Mouse (Mus musculus): Measurements from ENCODE around the gene Ccdc40. TPM values are rescaled to one million over a fixed set of nuclear protein-coding genes. Genes with fewer than 3 reads are reported as not detected.
A peak's percentile ranks its signal among the peaks of the same experiment; 100 is the strongest.

Ccdc40 gene
- polyA plus RNA-seq, 1 experiment from 2014 or later, result 12.0 TPM

DNA sequence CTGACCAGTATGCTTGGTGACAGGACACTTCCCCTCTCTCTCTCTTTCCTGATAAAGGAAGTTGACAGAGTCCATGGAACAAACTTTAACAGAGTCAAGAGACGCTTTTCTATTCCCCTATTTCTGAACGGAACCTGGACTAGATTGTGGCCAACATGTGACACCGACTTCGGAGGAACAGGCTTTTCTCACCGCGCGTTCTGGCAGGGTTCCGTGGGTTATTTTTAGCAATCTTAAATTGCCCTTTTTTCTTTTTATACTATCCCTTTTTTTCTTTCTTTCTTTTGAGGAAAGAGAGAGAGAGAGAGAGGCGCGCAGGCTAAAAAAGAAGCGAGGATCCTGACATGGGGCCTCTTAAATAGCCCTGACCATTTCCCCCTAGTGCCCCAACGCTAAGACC lies 781 bp upstream of the Ccdc40 start:
- WGBS, result 3% methylated on average over 12 of the region's 12 CpGs
- Histone ChIP-seq H3K4me3 (ENCODE audit: low read depth, low read length) (peak overlapping the region; percentile 81), H3K36me3 (ENCODE audit: control insufficient read depth, insufficient read depth, low read length) (no peaks in the 10 kb centered on the region)

DNA sequence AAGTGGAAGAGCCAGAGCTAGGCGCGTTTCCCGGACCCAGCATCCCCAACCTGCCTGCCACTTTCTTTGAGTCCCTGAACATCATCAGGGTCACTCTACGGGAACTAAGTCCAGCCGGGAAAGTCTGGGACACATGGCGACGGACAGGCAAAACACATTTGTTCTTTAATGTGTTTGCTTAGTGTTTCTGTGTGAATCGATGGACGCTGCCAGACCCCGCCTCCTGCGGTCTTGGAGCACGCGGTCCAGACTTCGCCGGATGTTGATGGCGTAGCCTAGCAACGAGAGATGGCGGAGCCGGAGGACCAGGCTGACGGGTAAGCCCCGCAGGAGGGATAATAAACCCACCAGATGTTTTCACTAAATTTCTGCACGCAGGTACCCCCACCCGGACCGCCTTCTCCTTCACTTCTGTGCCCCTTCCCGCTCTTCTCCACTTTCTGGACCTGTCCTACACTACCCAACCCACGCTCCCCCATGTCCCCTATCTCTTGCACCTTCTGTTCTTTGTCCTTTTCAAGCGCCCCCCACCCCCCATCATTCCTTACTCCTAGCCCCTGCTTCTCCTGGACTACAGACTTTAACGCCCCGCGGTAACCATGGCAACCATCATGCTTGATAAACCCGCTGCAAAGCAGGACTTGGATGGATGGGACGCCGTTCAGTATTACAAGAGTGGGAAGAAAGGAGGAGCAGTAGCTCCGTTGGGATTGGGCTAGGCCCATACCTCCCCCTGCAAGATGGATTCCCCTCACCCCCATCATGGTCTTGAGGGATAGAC lies 664 bp downstream of the Ccdc40 start:
- Histone ChIP-seq H3K27ac (ENCODE audit: low read depth, low read length) (peak overlapping the region; percentile 85), H3K27me3 (ENCODE audit: control insufficient read depth, insufficient read depth, low read length) (no peaks in the 10 kb centered on the region), H3K9me3 (ENCODE audit: control insufficient read depth, low read length) (no peaks in the 10 kb centered on the region), H3K4me2 (ENCODE audit: low read depth, low read length) (peak overlapping the region; percentile 85), H3K36me3 (ENCODE audit: control insufficient read depth, insufficient read depth, low read length) (no peaks in the 10 kb centered on the region), H3K4me3 (ENCODE audit: low read depth, low read length) (peak overlapping the region; percentile 81), H3K4me1 (ENCODE audit: control insufficient read depth, insufficient read depth, low read length) (peaks cover 39% of the 10 kb centered on the region), H3K9ac (replicated peaks; ENCODE audit: low read depth, low read length) (peak overlapping the region; percentile 9)
- WGBS, result 1% methylated on average over 34 of the region's 34 CpGs
- ATAC-seq (ENCODE audit: low read depth), result peak; percentile 93

More for the DNA sequence above, 781 bp upstream of the Ccdc40 start:
- ATAC-seq (ENCODE audit: low read depth), result no peak
- peak overlapping the region; percentile 84 for H3K9ac ChIP-seq (replicated peaks; ENCODE audit: low read depth, low read length)
- peak overlapping the region; percentile 85 for H3K4me2 ChIP-seq (ENCODE audit: low read depth, low read length)
- H3K27ac ChIP-seq (ENCODE audit: low read depth, low read length), result peak overlapping the region; percentile 85
- no peaks in the 10 kb centered on the region for H3K9me3 ChIP-seq (ENCODE audit: control insufficient read depth, low read length)
- no peaks in the 10 kb centered on the region for H3K27me3 ChIP-seq (ENCODE audit: control insufficient read depth, insufficient read depth, low read length)
- H3K4me1 ChIP-seq (ENCODE audit: control insufficient read depth, insufficient read depth, low read length), result peaks cover 51% of the 10 kb centered on the region

DNA sequence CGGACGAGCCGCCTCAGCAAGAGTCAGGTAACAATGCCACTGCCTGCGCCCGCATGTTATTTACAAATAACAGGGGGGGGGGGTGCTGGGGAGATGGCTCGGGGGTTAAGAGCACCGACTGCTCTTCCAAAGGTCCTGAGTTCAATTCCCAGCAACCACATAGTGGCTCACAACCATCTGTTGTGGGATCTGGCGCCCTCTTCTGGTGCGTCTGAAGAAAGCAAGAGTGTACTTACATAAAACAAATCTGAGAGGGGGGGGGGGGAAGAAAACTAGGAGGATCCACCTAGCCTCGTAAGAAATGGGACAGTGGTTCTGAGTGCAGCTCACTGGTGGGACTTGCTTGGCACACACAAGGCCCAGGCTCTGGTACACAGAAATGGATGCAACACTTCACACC lies 6.4 kb downstream of the Ccdc40 start:
- Histone ChIP-seq H3K4me3 (ENCODE audit: low read depth, low read length) (no peak overlapping the region), H3K4me2 (ENCODE audit: low read depth, low read length) (no peak overlapping the region), H3K36me3 (ENCODE audit: control insufficient read depth, insufficient read depth, low read length) (no peaks in the 10 kb centered on the region), H3K9ac (replicated peaks; ENCODE audit: low read depth, low read length) (no peak overlapping the region), H3K9me3 (ENCODE audit: control insufficient read depth, low read length) (no peaks in the 10 kb centered on the region), H3K27ac (ENCODE audit: low read depth, low read length) (no peak overlapping the region), H3K27me3 (ENCODE audit: control insufficient read depth, insufficient read depth, low read length) (no peaks in the 10 kb centered on the region), H3K4me1 (ENCODE audit: control insufficient read depth, insufficient read depth, low read length) (peaks cover 19% of the 10 kb centered on the region)
- no peak for ATAC-seq (ENCODE audit: low read depth)
- WGBS, result over 99% methylated on average over 10 of the region's 10 CpGs

DNA sequence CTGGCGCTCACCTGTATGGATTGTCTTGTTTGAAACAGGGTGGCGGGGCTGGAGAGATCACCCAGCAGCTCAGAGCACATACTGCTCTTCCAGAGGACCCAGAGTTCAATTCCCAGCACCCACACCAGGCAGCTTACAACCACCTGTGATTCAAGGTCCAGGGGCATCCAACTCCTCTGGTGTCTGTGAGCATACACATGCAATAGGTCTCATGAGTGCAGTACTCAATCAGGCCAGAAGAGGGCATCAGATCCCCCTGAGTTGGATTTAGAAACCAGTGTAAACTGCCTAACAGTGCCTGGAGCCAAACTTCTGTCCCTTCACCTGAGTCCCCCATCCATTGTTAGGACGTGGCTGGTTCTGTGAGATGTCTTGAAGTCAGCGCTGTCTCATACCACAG lies 7.2 kb downstream of the Ccdc40 start:
- Histone ChIP-seq H3K4me1 (ENCODE audit: control insufficient read depth, insufficient read depth, low read length) (peaks cover 11% of the 10 kb centered on the region; the same call in 1 of the 2 replicates), H3K9me3 (ENCODE audit: control insufficient read depth, low read length) (no peaks in the 10 kb centered on the region), H3K4me3 (ENCODE audit: low read depth, low read length) (no peak overlapping the region), H3K27me3 (ENCODE audit: control insufficient read depth, insufficient read depth, low read length) (no peaks in the 10 kb centered on the region), H3K27ac (ENCODE audit: low read depth, low read length) (no peak overlapping the region), H3K9ac (replicated peaks; ENCODE audit: low read depth, low read length) (no peak overlapping the region), H3K36me3 (ENCODE audit: control insufficient read depth, insufficient read depth, low read length) (no peaks in the 10 kb centered on the region), H3K4me2 (ENCODE audit: low read depth, low read length) (no peak overlapping the region)
- WGBS, result 85% methylated on average over 4 of the region's 4 CpGs
- ATAC-seq (ENCODE audit: low read depth), result no peak

DNA sequence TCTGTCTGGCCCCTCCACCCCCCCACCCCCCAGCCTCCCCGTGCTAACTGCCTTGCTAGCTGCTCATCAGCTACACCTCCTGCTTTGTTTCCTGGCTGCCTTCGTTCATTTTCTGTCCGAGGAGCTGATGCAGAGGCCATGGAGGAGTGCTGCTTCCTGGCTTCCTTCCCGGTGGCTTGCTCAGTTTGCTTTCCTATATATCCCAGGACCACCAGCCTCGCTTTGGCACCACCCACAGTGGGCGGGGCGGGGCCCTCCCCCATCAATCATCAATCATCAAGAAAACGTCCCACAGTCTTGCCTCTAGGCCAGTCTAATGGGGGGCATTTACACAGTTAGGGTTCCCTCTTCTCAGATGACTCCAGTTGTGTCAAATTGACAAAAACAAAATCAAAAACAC lies 8.0 kb downstream of the Ccdc40 start:
- 0 out of 2 replicates have a peak, but pooled peaks cover 10% of the 10 kb centered on the region for H3K4me1 ChIP-seq (ENCODE audit: control insufficient read depth, insufficient read depth, low read length)
- no peak overlapping the region for H3K9ac ChIP-seq (replicated peaks; ENCODE audit: low read depth, low read length)
- 38% methylated on average over 8 of the region's 8 CpGs for WGBS

DNA sequence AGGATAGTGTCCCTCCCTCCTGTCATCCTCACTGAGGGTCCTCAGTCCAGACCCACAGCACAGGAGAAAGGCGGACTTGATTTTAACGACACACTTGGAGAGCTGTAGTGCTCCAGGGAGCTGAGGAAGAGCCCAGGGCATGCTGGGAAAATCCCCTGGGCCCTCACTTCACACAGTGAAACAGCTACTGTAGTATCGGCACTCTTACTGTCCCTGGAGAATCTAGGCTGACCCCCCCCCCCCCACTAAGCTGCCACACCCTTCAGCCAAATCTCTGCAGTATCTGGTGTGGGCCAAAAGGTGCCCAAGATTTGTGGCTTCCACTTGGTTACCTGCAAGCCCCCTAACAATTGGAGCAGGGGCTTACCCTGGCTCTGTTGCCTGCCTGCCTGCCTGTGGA lies 8.6 kb downstream of the Ccdc40 start:
- no peak overlapping the region for H3K4me3 ChIP-seq (ENCODE audit: low read depth, low read length)
- H3K9me3 ChIP-seq (ENCODE audit: control insufficient read depth, low read length), result no peaks in the 10 kb centered on the region
- H3K36me3 ChIP-seq (ENCODE audit: control insufficient read depth, insufficient read depth, low read length), result no peaks in the 10 kb centered on the region
- no peak overlapping the region for H3K4me2 ChIP-seq (ENCODE audit: low read depth, low read length)
- H3K27ac ChIP-seq (ENCODE audit: low read depth, low read length), result no peak overlapping the region
- H3K9ac ChIP-seq (replicated peaks; ENCODE audit: low read depth, low read length), result no peak overlapping the region
- 34% methylated on average over 3 of the region's 3 CpGs for WGBS
- no peaks in the 10 kb centered on the region for H3K27me3 ChIP-seq (ENCODE audit: control insufficient read depth, insufficient read depth, low read length)
- 0 out of 2 replicates have a peak, but pooled peaks cover 10% of the 10 kb centered on the region for H3K4me1 ChIP-seq (ENCODE audit: control insufficient read depth, insufficient read depth, low read length)
- no peak for ATAC-seq (ENCODE audit: low read depth)

More for the DNA sequence above, 8.0 kb downstream of the Ccdc40 start:
- ATAC-seq (ENCODE audit: low read depth), result no peak
- Histone ChIP-seq H3K4me3 (ENCODE audit: low read depth, low read length) (no peak overlapping the region), H3K9me3 (ENCODE audit: control insufficient read depth, low read length) (no peaks in the 10 kb centered on the region), H3K27ac (ENCODE audit: low read depth, low read length) (no peak overlapping the region), H3K4me2 (ENCODE audit: low read depth, low read length) (no peak overlapping the region), H3K27me3 (ENCODE audit: control insufficient read depth, insufficient read depth, low read length) (no peaks in the 10 kb centered on the region), H3K36me3 (ENCODE audit: control insufficient read depth, insufficient read depth, low read length) (no peaks in the 10 kb centered on the region)

DNA sequence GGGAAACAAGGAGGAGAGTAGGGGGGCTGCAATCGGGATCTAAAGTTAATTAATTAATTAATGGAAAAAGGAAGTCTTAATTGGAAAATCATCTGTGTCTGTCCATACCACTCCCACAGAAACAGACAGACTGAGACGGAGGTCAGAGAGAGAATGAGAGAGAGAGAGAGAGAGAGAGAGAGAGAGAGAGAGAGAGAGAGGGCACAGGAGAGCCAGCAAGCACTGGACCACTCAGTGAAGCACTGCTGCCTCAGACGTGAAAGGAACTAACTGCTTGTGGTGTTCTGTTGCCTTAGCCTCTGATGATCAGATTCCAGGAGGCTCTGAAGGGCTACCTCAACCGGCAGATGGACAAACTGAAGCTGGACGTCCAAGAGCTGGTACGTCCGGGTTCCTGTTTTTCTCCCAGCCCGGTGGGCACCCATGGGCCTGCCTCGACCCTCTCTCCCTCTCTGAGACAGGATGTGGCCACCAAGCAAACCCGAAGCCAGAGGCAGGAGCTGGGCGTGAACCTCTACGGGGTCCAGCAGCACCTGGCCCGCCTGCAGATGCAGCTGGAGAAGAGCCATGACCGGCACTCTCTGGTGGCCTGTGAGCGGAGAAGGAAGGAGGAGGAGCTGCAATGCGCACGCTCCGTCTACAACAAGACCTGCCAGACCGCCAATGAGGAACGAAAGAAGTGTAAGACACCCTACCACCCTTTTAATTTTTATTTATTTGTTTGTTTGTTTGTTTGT lies 9.4 kb downstream of the Ccdc40 start:
- 0 out of 2 replicates have a peak, but pooled peaks have one; percentile 6 for ATAC-seq (ENCODE audit: low read depth)
- WGBS, result 41% methylated on average over 20 of the region's 20 CpGs
- H3K4me2 ChIP-seq (ENCODE audit: low read depth, low read length), result peak overlapping the region; percentile 42; the same call in 1 of the 2 replicates

DNA sequence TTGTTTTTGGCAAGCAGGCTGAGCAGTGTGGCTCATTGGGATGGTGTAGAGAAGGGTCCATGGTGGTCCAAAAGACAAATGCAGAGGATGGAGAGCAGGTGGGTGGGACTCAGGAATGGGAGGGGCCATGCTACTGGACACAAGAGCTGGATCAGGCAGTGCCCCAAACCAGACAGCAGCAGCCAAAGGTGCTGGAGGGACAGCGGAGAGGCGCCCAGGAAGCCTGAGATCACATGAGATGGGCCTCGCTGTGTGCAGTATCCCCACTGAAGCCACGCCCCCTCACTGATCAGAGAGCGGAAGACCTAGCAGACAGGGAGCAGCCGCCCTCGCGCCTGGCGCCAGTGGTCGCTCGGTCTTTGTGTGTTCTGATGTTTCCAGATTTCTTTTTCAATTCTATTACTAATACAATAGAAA lies 9.9 kb downstream of the Ccdc40 start:
- Histone ChIP-seq H3K27me3 (ENCODE audit: control insufficient read depth, insufficient read depth, low read length) (no peaks in the 10 kb centered on the region), H3K4me1 (ENCODE audit: control insufficient read depth, insufficient read depth, low read length) (0 out of 2 replicates have a peak, but pooled peaks cover 10% of the 10 kb centered on the region), H3K9ac (replicated peaks; ENCODE audit: low read depth, low read length) (no peak overlapping the region), H3K4me2 (ENCODE audit: low read depth, low read length) (peak overlapping the region; percentile 42), H3K4me3 (ENCODE audit: low read depth, low read length) (peak overlapping the region; percentile 8; the same call in 1 of the 2 replicates), H3K9me3 (ENCODE audit: control insufficient read depth, low read length) (no peaks in the 10 kb centered on the region), H3K27ac (ENCODE audit: low read depth, low read length) (peak overlapping the region; percentile 7; the same call in 1 of the 2 replicates), H3K36me3 (ENCODE audit: control insufficient read depth, insufficient read depth, low read length) (no peaks in the 10 kb centered on the region)
- WGBS, result 18% methylated on average over 11 of the region's 11 CpGs
- ATAC-seq (ENCODE audit: low read depth), result peak; percentile 20; the same call in 1 of the 2 replicates

More for the DNA sequence above, 9.4 kb downstream of the Ccdc40 start:
- Histone ChIP-seq H3K27ac (ENCODE audit: low read depth, low read length) (peak overlapping the region; percentile 7), H3K9ac (replicated peaks; ENCODE audit: low read depth, low read length) (no peak overlapping the region), H3K9me3 (ENCODE audit: control insufficient read depth, low read length) (no peaks in the 10 kb centered on the region), H3K36me3 (ENCODE audit: control insufficient read depth, insufficient read depth, low read length) (no peaks in the 10 kb centered on the region), H3K4me3 (ENCODE audit: low read depth, low read length) (peak overlapping the region; percentile 8; the same call in 1 of the 2 replicates), H3K4me1 (ENCODE audit: control insufficient read depth, insufficient read depth, low read length) (0 out of 2 replicates have a peak, but pooled peaks cover 10% of the 10 kb centered on the region), H3K27me3 (ENCODE audit: control insufficient read depth, insufficient read depth, low read length) (no peaks in the 10 kb centered on the region)

All from neural tube, embryonic 14.5 days (tissue).